Mouse (Mus musculus) forebrain, embryonic 16.5 days (tissue): Measurements from ENCODE around the gene Cacna1c. TPM values are rescaled to one million over a fixed set of nuclear protein-coding genes. Genes with fewer than 3 reads are reported as not detected.
A peak's percentile ranks its signal among the peaks of the same experiment; 100 is the strongest.

Experiments used
- ATAC-seq: fragments of 200-750 bp; cut with Nextera tagmentation; 2 replicates; pipeline ENCODE4 v1.8.0; 2017; ENCODE audit warnings: mild to moderate bottlenecking, moderate library complexity
- H3K27ac ChIP-seq: fragments of 300-500 bp; sonication (generic); 2 replicates; pipeline ENCODE4 v1.5.1; 2014; ENCODE audit warnings: low read length, control low read depth
- H3K27me3 ChIP-seq: fragments of 300-500 bp; sonication (generic); replicated peaks from 2 replicates; pipeline ENCODE4 v1.6.1; 2014; ENCODE audit warnings: low read length; ENCODE audit not compliant: control insufficient read depth, insufficient read depth
- H3K36me3 ChIP-seq: fragments of 300-500 bp; sonication (generic); 2 replicates; pipeline ENCODE4 v1.6.1; 2014; ENCODE audit not compliant: control insufficient read depth, insufficient read depth
- H3K4me1 ChIP-seq: fragments of 300-500 bp; sonication (generic); replicated peaks from 2 replicates; pipeline ENCODE4 v1.6.1; 2014; ENCODE audit warnings: low read length; ENCODE audit not compliant: control insufficient read depth, insufficient read depth
- H3K4me2 ChIP-seq: fragments of 300-500 bp; sonication (generic); 2 replicates; pipeline ENCODE4 v1.6.1; 2014; ENCODE audit warnings: mild to moderate bottlenecking, low read length, control low read depth
- H3K4me3 ChIP-seq: fragments of 300-500 bp; sonication (generic); replicated peaks from 2 replicates; pipeline ENCODE4 v1.5.1; 2014; ENCODE audit warnings: mild to moderate bottlenecking, low read length, control low read depth
- H3K9ac ChIP-seq: fragments of 300-500 bp; sonication (generic); replicated peaks from 2 replicates; pipeline ENCODE4 v1.6.1; 2014; ENCODE audit warnings: low read depth, low read length, control low read depth
- H3K9me3 ChIP-seq: fragments of 300-500 bp; sonication (generic); 2 replicates; pipeline ENCODE4 v1.6.1; 2016; ENCODE audit warnings: low read length; ENCODE audit not compliant: control insufficient read depth
- WGBS: fragments of 180-500 bp; shearing (Covaris S2); extraction: QIAGEN DNeasy Blood & Tissue Kit; methylation state at CpG from one replicate; pipeline ENCODE4 v1.1.7; 2014; 5-methylcytosine and 5-hydroxymethylcytosine counted together
- polyA plus RNA-seq: library from polyadenylated mRNA; unstranded; fragments of >200 nt; fragmentation: Nextera tagmentation; extraction: Ambion mirVana; gene quantifications from 2 replicates; pipeline ENCODE4 v1.2.1, GENCODE M21; 2015

The Cacna1c gene
- polyA plus RNA-seq, 1 experiment from 2014 or later: 9.8 TPM

- WGBS: 58% methylated on average over 7 of the region's 7 CpGs
- peak; percentile 75 for ATAC-seq
- no peak overlapping the region for H3K4me2 ChIP-seq
Observed at GRCm38 (mm10) chr6:119045498-119045897, 150.7 kb downstream of the Cacna1c start.

GRCm38 (mm10) chr6:119044148-119044547, 152.1 kb downstream of the Cacna1c start:
- peaks cover 22% of the 10 kb centered on the region for H3K4me1 ChIP-seq
- H3K4me3 ChIP-seq: no peak overlapping the region
- H3K36me3 ChIP-seq: no peaks in the 10 kb centered on the region
- no peaks in the 10 kb centered on the region for H3K9me3 ChIP-seq
- no peak for ATAC-seq
- no peaks in the 10 kb centered on the region for H3K27me3 ChIP-seq
- no peak overlapping the region for H3K9ac ChIP-seq
- 85% methylated on average over 7 of the region's 7 CpGs for WGBS
- no peak overlapping the region for H3K4me2 ChIP-seq
- H3K27ac ChIP-seq: no peak overlapping the region

More at GRCm38 (mm10) chr6:119045498-119045897, 150.7 kb downstream of the Cacna1c start:
- peak overlapping the region; percentile 36 for H3K27ac ChIP-seq
- no peaks in the 10 kb centered on the region for H3K27me3 ChIP-seq
- H3K36me3 ChIP-seq: no peaks in the 10 kb centered on the region
- H3K4me3 ChIP-seq: no peak overlapping the region
- no peak overlapping the region for H3K9ac ChIP-seq
- no peaks in the 10 kb centered on the region for H3K9me3 ChIP-seq
- H3K4me1 ChIP-seq: peaks cover 17% of the 10 kb centered on the region

- Histone ChIP-seq H3K4me2 (no peak overlapping the region), H3K9me3 (no peaks in the 10 kb centered on the region), H3K9ac (no peak overlapping the region), H3K4me1 (peaks cover 29% of the 10 kb centered on the region), H3K4me3 (no peak overlapping the region), H3K36me3 (no peaks in the 10 kb centered on the region), H3K27ac (no peak overlapping the region), H3K27me3 (no peaks in the 10 kb centered on the region)
- no peak for ATAC-seq
- WGBS: 82% methylated on average over 3 of the region's 3 CpGs
Observed at GRCm38 (mm10) chr6:119042803-119043202, 153.4 kb downstream of the Cacna1c start.

- Histone ChIP-seq H3K4me2 (no peak overlapping the region), H3K9me3 (no peaks in the 10 kb centered on the region), H3K27me3 (no peaks in the 10 kb centered on the region), H3K27ac (no peak overlapping the region), H3K9ac (no peak overlapping the region), H3K4me1 (peaks cover 33% of the 10 kb centered on the region), H3K36me3 (no peaks in the 10 kb centered on the region), H3K4me3 (no peak overlapping the region)
- ATAC-seq: no peak
- 57% methylated on average over 7 of the region's 7 CpGs for WGBS
Observed at GRCm38 (mm10) chr6:119040961-119041360, 155.3 kb downstream of the Cacna1c start.

GRCm38 (mm10) chr6:119039815-119040214, 156.4 kb downstream of the Cacna1c start:
- ATAC-seq: no peak
- Histone ChIP-seq H3K4me3 (no peak overlapping the region), H3K4me2 (no peak overlapping the region), H3K36me3 (no peaks in the 10 kb centered on the region), H3K27ac (no peak overlapping the region), H3K4me1 (peaks cover 24% of the 10 kb centered on the region), H3K9me3 (peaks cover under 1% of the 10 kb centered on the region; the same call in 1 of the 2 replicates), H3K9ac (no peak overlapping the region), H3K27me3 (no peaks in the 10 kb centered on the region)
- 66% methylated on average over 7 of the region's 7 CpGs for WGBS

GRCm38 (mm10) chr6:119039293-119039692, 156.9 kb downstream of the Cacna1c start:
- ATAC-seq: no peak
- Histone ChIP-seq H3K4me3 (no peak overlapping the region), H3K9ac (no peak overlapping the region), H3K27ac (no peak overlapping the region), H3K36me3 (no peaks in the 10 kb centered on the region; the same call in 1 of the 2 replicates), H3K9me3 (peaks cover 5% of the 10 kb centered on the region), H3K4me2 (no peak overlapping the region), H3K4me1 (peaks cover 24% of the 10 kb centered on the region), H3K27me3 (no peaks in the 10 kb centered on the region)
- 78% methylated on average over 5 of the region's 5 CpGs for WGBS

- Histone ChIP-seq H3K27ac (peak overlapping the region; percentile 8; the same call in 1 of the 2 replicates), H3K27me3 (no peaks in the 10 kb centered on the region), H3K4me3 (no peak overlapping the region), H3K4me2 (no peak overlapping the region), H3K9me3 (peaks cover 5% of the 10 kb centered on the region), H3K4me1 (peaks cover 24% of the 10 kb centered on the region), H3K36me3 (no peaks in the 10 kb centered on the region; the same call in 1 of the 2 replicates), H3K9ac (no peak overlapping the region)
- 55% methylated on average over 6 of the region's 6 CpGs for WGBS
- no peak for ATAC-seq
Observed at GRCm38 (mm10) chr6:119037815-119038214, 158.4 kb downstream of the Cacna1c start.

GRCm38 (mm10) chr6:119037047-119037446, 159.2 kb downstream of the Cacna1c start:
- H3K4me3 ChIP-seq: no peak overlapping the region
- H3K4me1 ChIP-seq: peaks cover 24% of the 10 kb centered on the region
- no peaks in the 10 kb centered on the region for H3K27me3 ChIP-seq
- no peak overlapping the region for H3K27ac ChIP-seq
- H3K9ac ChIP-seq: no peak overlapping the region
- no peak overlapping the region for H3K4me2 ChIP-seq
- no peak for ATAC-seq
- 88% methylated on average over 2 of the region's 2 CpGs for WGBS
- H3K9me3 ChIP-seq: peaks cover 5% of the 10 kb centered on the region
- H3K36me3 ChIP-seq: no peaks in the 10 kb centered on the region; the same call in 1 of the 2 replicates

GRCm38 (mm10) chr6:119035361-119035760, 160.9 kb downstream of the Cacna1c start:
- peaks cover 5% of the 10 kb centered on the region for H3K9me3 ChIP-seq
- no peak overlapping the region for H3K27ac ChIP-seq
- peaks cover 16% of the 10 kb centered on the region for H3K4me1 ChIP-seq
- no peaks in the 10 kb centered on the region for H3K27me3 ChIP-seq
- no peak overlapping the region for H3K9ac ChIP-seq
- no peak overlapping the region for H3K4me2 ChIP-seq
- H3K36me3 ChIP-seq: no peaks in the 10 kb centered on the region; the same call in 1 of the 2 replicates
- no peak overlapping the region for H3K4me3 ChIP-seq
- ATAC-seq: no peak
- WGBS: 83% methylated on average over 6 of the region's 6 CpGs

GRCm38 (mm10) chr6:119034947-119035346, 161.3 kb downstream of the Cacna1c start:
- Histone ChIP-seq H3K4me2 (no peak overlapping the region), H3K27me3 (no peaks in the 10 kb centered on the region), H3K9me3 (peaks cover 5% of the 10 kb centered on the region), H3K9ac (no peak overlapping the region), H3K4me1 (peaks cover 16% of the 10 kb centered on the region), H3K4me3 (no peak overlapping the region), H3K27ac (no peak overlapping the region), H3K36me3 (no peaks in the 10 kb centered on the region; the same call in 1 of the 2 replicates)
- whole genome bisulfite sequencing: 86% methylated on average over 2 of the region's 2 CpGs
- no peak for ATAC-seq
